Mouse (Mus musculus): ENCODE measurements around the gene Pof1b.
A peak's percentile ranks its signal among the peaks of the same experiment; 100 is the strongest.

Pof1b gene

GRCm38 (mm10) chrX:112698508-112698907 is at the start of gene Pof1b:
Gene Pof1b (minus strand): TSS chrX:112698651.
- no peak for DNase-seq (ENCODE audit: extremely low spot score, low spot score)

GRCm38 (mm10) chrX:112716587-112716986 is 18.1 kb upstream of the Pof1b start:
- DNase-seq (ENCODE audit: extremely low spot score, low spot score), result no peak

- DNase-seq (ENCODE audit: extremely low spot score, low spot score), result no peak
Observed at GRCm38 (mm10) chrX:112694392-112694791, 4.1 kb downstream of the Pof1b start.

- DNase-seq (ENCODE audit: extremely low spot score, low spot score), result no peak
Observed at GRCm38 (mm10) chrX:112680605-112681004, 17.8 kb downstream of the Pof1b start.

GRCm38 (mm10) chrX:112675525-112675924 is 22.9 kb downstream of the Pof1b start:
- DNase-seq (ENCODE audit: extremely low spot score, low spot score), result no peak

- DNase-seq (ENCODE audit: extremely low spot score, low spot score), result peak; percentile 48
Observed at GRCm38 (mm10) chrX:112601306-112602120, 96.9 kb downstream of the Pof1b start.

- DNase-seq (ENCODE audit: extremely low spot score, low spot score), result peak; percentile 79
Observed at GRCm38 (mm10) chrX:112600511-112601305, 97.7 kb downstream of the Pof1b start, which contains the start of gene Zfp711. Gene Zfp711 (plus strand): TSS chrX:112600526.
